Mouse (Mus musculus) midbrain, embryonic 15.5 days (tissue): ENCODE data around the gene Acad9. TPM values are rescaled to one million over a fixed set of nuclear protein-coding genes. Genes with fewer than 3 reads are reported as not detected.
"Not testable (repeated sequence)": the region's sequence is repeated elsewhere in the genome, so short reads cannot be mapped to it uniquely, and the experiment has no call there.

Source experiments
- ATAC-seq: fragments of 200-750 bp; cut with Nextera tagmentation; replicated peaks from 2 replicates; pipeline ENCODE4 v1.8.0; 2017; ENCODE audit warnings: moderate TSS enrichment
- H3K27ac ChIP-seq: fragments of 300-500 bp; sonication (generic); 2 replicates; pipeline ENCODE4 v1.5.1; 2015; ENCODE audit warnings: mild to moderate bottlenecking, inconsistent platforms
- H3K27me3 ChIP-seq: fragments of 300-500 bp; sonication (generic); replicated peaks from 2 replicates; pipeline ENCODE4 v1.6.1; 2015; ENCODE audit warnings: inconsistent platforms
- H3K36me3 ChIP-seq: fragments of 300-500 bp; sonication (generic); replicated peaks from 2 replicates; pipeline ENCODE4 v1.6.1; 2015; ENCODE audit warnings: inconsistent platforms
- H3K4me1 ChIP-seq: fragments of 300-500 bp; sonication (generic); 2 replicates; pipeline ENCODE4 v1.6.1; 2015; ENCODE audit warnings: inconsistent platforms
- H3K4me2 ChIP-seq: fragments of 300-500 bp; sonication (generic); 2 replicates; pipeline ENCODE4 v1.6.1; 2015; ENCODE audit warnings: inconsistent platforms, mild to moderate bottlenecking, moderate library complexity
- H3K4me3 ChIP-seq: fragments of 300-500 bp; sonication (generic); 2 replicates; pipeline ENCODE4 v1.5.1; 2015; ENCODE audit warnings: mild to moderate bottlenecking, inconsistent platforms
- H3K9ac ChIP-seq: fragments of 300-500 bp; sonication (generic); 2 replicates; pipeline ENCODE4 v1.6.1; 2015; ENCODE audit warnings: mild to moderate bottlenecking, inconsistent platforms
- H3K9me3 ChIP-seq: fragments of 300-500 bp; sonication (generic); 2 replicates; pipeline ENCODE4 v1.6.1; 2016; ENCODE audit warnings: inconsistent platforms
- WGBS: fragments of 180-500 bp; shearing (Covaris S2); methylation state at CpG from one replicate; pipeline ENCODE4 v1.1.7; 2015; ENCODE audit warnings: mixed read lengths; 5-methylcytosine and 5-hydroxymethylcytosine counted together
- polyA plus RNA-seq: library from polyadenylated mRNA; unstranded; fragments of >200 nt; fragmentation: Nextera tagmentation; extraction: Ambion mirVana; gene quantifications from 2 replicates; pipeline ENCODE4 v1.2.1, GENCODE M21; 2015

Acad9 gene
- polyA plus RNA-seq, 1 experiment from 2014 or later: 85.8 TPM

DNA sequence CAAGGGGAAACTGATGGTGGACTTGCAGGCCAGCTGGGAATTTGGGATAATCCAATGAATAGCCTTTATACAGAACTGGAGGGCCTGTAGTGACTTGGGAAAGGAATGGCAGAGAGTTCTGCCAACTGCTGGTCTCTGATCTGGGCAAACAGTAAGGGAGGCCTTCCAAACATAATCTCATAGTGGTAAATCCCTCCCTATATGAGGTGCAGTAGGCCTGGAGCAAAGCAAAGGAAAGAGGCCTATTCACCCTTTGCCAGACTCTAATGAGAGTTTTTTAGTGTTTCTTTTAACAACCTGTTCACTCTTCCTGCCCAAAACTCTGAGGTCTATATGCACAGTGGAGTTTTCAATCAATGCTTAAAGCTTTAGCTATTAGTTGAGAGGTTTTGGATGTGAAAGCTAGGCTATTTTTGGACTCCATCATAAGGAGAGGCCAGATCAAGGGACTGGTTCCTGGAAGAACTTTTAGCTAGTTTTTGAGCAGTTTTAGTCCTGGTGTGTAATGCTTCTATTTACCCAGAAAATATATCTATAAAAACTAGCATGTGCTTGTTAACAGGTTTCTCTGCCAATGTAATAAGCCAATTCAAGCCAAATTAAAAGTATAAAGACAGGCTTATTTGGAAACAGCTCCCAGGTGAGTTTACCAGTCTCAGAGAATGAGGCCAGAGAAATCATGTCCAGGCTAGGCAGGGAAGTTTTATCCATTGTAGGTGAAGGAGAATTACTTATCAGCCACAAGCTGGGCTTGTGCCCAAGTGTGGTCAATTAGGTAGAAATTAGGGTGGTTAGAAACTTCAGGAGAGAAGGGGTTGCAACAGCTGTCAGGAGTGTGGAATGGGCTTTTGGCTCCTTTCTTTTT lies 54.1 kb downstream of the Acad9 start:
- no peak overlapping the region for H3K27ac ChIP-seq
- H3K4me2 ChIP-seq: no peak overlapping the region
- no peak for ATAC-seq
- H3K4me1 ChIP-seq: no peaks in the 10 kb centered on the region
- no peak overlapping the region for H3K9ac ChIP-seq
- no peak overlapping the region for H3K4me3 ChIP-seq
- H3K27me3 ChIP-seq: no peaks in the 10 kb centered on the region
- H3K36me3 ChIP-seq: no peaks in the 10 kb centered on the region
- 0 out of 2 replicates have a peak, but pooled peaks cover 3% of the 10 kb centered on the region for H3K9me3 ChIP-seq

DNA sequence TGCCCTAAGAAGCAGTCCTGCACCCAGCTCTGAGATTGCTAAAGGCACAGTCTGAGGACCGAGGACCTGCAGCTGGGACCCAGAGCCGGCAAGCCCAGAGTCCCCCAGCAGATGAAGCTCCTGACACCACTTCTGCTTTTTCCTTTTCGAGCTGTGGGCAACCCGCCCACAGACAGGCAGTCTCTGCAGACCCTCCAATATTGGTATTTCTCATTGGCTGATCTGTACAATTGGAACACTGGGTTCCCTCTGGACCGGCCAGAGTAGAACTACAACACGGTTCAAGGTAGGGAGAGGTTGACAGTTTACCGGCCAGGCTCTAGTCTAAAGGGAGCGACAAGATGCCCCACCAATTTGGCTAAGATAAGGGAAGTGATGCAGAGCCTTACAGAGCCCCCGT lies 60.4 kb downstream of the Acad9 start:
- ATAC-seq, H3K4me3 ChIP-seq, H3K4me1 ChIP-seq, H3K36me3 ChIP-seq, H3K27me3 ChIP-seq, H3K9me3 ChIP-seq, H3K27ac ChIP-seq, H3K4me2 ChIP-seq, H3K9ac ChIP-seq: not testable (repeated sequence)
- WGBS: 93% methylated on average over 9 of the region's 9 CpGs

DNA sequence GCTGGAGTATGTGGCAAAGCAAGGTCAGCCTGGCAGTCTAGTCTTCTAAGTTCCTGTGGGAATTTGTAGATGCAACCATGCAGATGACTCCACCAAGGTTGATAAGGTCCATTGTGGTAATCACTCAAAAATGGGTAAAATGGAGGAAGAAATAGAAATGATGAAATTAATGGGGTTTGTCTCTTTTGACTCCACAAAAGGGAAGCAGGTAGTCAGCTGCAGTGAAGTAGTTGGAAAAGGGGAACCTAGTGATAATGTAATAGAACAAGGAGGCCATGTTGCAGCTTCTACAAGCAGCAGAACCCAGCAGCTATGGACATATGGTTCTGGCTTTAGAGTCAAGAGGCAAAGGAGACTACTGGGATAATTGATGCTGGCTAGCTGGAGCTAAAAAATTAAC lies 70.4 kb downstream of the Acad9 start:
- Histone ChIP-seq H3K9me3 (no peaks in the 10 kb centered on the region), H3K9ac (no peak overlapping the region), H3K27me3 (no peaks in the 10 kb centered on the region), H3K36me3 (no peaks in the 10 kb centered on the region), H3K27ac (no peak overlapping the region), H3K4me1 (no peaks in the 10 kb centered on the region), H3K4me3 (no peak overlapping the region), H3K4me2 (no peak overlapping the region)
- no peak for ATAC-seq

DNA sequence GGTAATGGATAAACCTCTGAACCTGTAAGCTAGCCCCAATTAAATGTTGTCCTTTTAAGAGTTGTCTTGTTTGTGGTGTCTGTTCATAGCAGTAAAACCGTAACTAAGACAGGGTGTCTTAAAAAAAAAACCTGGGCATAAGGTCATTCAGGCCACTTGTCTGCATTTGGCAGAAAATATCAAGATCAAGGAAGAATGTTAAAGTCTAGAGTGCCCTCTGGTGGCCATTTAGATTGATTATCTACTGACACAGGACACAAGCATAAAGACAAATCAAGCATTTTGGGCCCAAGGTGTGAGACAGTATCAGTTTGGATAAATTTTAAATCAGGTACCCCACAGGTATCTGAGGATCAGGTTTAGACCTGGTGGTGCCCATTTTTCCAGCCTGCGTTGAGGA lies 71.8 kb downstream of the Acad9 start:
- 50% methylated on average over 2 of the region's 2 CpGs for WGBS
- H3K27ac ChIP-seq: no peak overlapping the region
- no peaks in the 10 kb centered on the region for H3K4me1 ChIP-seq
- H3K9me3 ChIP-seq: no peaks in the 10 kb centered on the region
- no peak overlapping the region for H3K9ac ChIP-seq
- no peak for ATAC-seq
- no peak overlapping the region for H3K4me3 ChIP-seq
- H3K36me3 ChIP-seq: no peaks in the 10 kb centered on the region
- no peak overlapping the region for H3K4me2 ChIP-seq
- no peaks in the 10 kb centered on the region for H3K27me3 ChIP-seq

DNA sequence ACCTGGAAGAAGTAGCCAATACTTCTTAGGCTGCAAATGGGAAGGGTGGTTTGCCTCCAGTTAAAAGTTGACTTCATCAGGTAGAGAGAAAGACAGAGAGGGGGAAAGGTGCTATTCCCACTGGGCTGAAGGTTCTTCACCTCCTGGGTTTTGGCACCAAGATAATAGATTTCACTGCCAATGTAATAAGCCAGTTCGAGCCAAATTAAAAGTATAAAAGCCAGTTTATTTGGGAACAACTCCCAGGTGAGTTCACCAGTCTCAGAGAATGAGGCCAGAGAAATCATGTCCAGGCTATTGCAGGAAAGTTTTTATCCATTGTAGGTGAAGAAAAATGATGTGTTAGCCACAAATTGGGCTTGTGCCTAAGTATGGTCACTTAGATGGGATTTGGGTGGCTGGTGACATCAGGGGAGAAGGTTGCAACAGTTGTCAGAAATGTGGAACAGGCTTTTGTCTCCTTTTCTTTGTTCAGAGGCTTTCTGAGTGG lies 72.4 kb downstream of the Acad9 start:
- WGBS: 69% methylated on average over 1 of the region's 1 CpGs
- Histone ChIP-seq H3K9me3 (no peaks in the 10 kb centered on the region), H3K9ac (no peak overlapping the region), H3K36me3 (no peaks in the 10 kb centered on the region), H3K4me3 (no peak overlapping the region), H3K27me3 (no peaks in the 10 kb centered on the region), H3K27ac (no peak overlapping the region), H3K4me1 (no peaks in the 10 kb centered on the region), H3K4me2 (no peak overlapping the region)
- no peak for ATAC-seq

DNA sequence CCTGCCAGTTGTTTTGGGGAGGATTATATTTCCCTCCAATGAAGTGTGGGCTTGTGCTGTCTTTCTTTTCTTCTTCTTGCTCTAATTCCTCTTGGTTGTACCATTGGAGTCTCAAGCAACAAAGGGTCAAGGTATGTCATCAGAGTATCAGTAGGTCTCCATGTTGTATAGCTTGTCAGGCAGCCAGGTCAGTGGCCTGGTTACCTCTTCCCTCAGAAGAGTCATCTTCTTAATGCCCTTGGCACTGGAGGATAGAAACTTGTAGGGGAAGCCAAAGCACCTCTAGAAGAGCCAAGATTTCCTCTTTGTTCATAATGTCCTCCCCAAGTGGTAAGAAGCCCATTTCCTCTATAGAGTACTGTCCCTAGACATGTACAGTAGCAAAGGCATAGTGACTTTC lies 73.2 kb downstream of the Acad9 start:
- Histone ChIP-seq H3K9me3 (no peaks in the 10 kb centered on the region), H3K9ac (no peak overlapping the region)

More for the DNA sequence above, 73.2 kb downstream of the Acad9 start:
- H3K4me1 ChIP-seq: no peaks in the 10 kb centered on the region
- ATAC-seq: no peak
- H3K36me3 ChIP-seq: no peaks in the 10 kb centered on the region
- no peak overlapping the region for H3K4me3 ChIP-seq
- H3K27ac ChIP-seq: no peak overlapping the region
- no peak overlapping the region for H3K4me2 ChIP-seq
- no peaks in the 10 kb centered on the region for H3K27me3 ChIP-seq

Other genes starting within 250 kb of the Acad9 start
- gene Dcun1d1, start 128.5 kb upstream of the Acad9 start, polyA plus RNA-seq: 99.5 and 107 TPM in 2 replicates
- 29.8 and 31.5 TPM in 2 replicates for gene Mccc1, start 65.3 kb upstream of the Acad9 start, polyA plus RNA-seq
- gene Ccdc144b, start 12.4 kb upstream of the Acad9 start, polyA plus RNA-seq: not detected in 2 replicates
- gene D3Ertd254e, start 85.0 kb downstream of the Acad9 start, polyA plus RNA-seq: 16.3 and 18.0 TPM in 2 replicates
- gene Qrfpr, start 156.3 kb downstream of the Acad9 start, polyA plus RNA-seq: 0.89 and 1.7 TPM in 2 replicates